Mouse (Mus musculus) gastrocnemius, postnatal 4 days (tissue): ENCODE results near the gene Ttf1. TPM values are rescaled to one million over a fixed set of nuclear protein-coding genes. Genes with fewer than 3 reads are reported as not detected.
"Not testable (repeated sequence)": the region's sequence is repeated elsewhere in the genome, so short reads cannot be mapped to it uniquely, and the experiment has no call there.

ENCODE experiments used
- DNase-seq, 2 experiments: peaks; one replicate each; pipeline ENCODE4 v3.0.0; 2021 to 2022; ENCODE audit warnings: low spot score in 2 of 2, mixed read lengths in 2 of 2
- total RNA-seq, 2 experiments: library from RNA; stranded (reverse); gene quantifications; 2 replicates each; pipeline ENCODE4 v1.2.3; 2021

The Ttf1 gene
- total RNA-seq, 2 experiments from 2014 or later = 7.2 to 8.8 TPM

DNA sequence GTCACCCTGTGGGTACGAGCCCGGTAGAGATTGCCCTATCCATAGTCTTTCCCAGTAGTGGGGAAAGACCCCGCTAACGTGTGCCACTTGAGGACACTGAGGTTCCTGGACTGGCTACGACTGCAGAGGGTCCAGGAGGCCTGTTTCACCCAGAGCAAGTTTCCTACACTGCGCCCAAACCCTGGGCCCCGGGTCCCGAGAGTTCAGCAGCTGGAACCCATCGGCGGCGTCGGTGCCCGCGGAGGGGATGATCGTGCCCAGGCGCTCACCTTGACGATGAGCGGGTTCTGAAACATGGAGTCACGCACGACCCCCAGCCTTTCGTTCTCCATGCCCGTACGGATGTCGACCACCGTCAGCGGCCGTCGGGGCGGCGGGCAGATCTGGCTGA is 5.5 kb upstream of the Ttf1 start:
- no peak for DNase-seq

DNA sequence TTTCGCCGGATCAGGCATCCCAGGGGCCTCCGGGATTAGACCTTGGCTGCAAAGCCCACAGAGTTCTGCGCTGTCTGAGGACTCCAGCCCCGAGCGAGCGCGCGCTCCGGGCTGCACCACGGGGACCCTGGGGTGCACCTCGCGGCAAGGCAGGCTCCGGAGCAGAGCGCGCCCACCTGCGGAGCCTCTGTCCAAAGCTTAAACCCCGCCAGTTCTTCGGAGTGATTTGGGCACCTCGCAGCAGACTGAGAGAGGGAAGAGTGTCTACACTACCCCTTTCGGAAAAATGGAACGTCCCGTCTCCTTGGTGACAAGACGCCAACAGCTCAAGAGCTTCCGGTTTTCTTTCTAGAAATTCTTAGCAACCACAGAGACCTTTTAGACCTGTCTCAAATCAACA is 5.1 kb upstream of the Ttf1 start, which contains the start of gene Cfap77:
Gene Cfap77 (minus strand): TSS at position 76 of the 400 bp plus-strand sequence.
- peak in 1 of 2 experiments; percentile 47 for DNase-seq

DNA sequence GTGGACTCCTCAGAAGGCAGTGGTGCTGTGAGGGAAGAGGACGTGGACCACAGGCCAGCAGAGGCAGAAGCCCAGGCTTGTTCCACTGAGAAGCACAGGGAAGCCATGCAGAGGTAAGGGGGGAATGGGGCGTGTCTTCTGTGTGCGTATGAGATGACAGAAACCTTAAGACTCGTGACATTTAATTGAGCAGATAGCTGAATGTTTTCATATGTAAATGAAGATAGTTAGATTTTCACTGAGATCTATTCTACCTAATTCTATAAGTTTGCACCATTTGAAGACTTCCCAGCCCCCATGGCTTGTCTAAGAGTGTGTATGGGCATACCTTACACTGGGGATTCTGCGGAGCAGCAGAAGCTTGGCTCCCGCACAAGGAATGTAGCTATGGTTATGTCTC is 5.7 kb downstream of the Ttf1 start:
- no peak for DNase-seq

DNA sequence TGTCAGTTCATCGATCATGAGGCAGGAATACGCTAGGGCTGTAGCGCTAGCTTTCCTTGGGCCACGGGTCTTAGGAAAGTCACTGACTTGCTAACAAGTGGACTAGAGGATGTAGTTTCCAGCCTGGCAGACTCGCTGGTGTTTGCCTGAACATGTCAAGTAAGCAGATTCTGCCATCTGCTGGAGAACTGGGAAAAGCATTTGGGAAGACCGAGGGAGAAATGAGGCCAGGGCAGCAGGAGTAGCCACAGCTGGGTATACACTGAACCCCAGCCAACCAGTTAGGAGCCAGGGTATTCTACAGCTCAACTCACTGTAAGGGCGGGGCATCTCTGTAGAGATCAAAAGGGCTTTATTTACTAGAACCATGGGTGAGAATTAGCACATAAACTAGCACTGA is 6.3 kb downstream of the Ttf1 start:
- DNase-seq = no peak

DNA sequence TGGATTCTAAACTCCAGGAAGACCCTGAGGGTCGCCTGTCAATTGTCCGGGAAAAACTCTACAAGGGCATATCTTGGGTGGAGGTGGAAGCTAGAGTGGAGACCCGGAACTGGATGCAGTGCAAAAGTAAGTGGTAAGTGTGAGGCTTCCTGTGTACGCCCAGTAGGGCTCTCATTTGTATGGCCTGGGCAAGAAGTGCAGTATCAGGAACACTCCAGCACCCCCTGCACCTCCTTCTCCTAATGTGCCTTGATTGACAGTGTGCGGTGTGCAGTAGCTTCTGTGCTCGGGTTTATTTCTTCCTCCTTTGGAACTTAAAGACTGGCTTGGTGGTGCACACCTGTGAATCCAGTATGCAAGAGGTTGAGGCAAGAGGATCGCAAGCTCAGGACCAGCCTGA is 14.6 kb downstream of the Ttf1 start:
- DNase-seq = no peak

DNA sequence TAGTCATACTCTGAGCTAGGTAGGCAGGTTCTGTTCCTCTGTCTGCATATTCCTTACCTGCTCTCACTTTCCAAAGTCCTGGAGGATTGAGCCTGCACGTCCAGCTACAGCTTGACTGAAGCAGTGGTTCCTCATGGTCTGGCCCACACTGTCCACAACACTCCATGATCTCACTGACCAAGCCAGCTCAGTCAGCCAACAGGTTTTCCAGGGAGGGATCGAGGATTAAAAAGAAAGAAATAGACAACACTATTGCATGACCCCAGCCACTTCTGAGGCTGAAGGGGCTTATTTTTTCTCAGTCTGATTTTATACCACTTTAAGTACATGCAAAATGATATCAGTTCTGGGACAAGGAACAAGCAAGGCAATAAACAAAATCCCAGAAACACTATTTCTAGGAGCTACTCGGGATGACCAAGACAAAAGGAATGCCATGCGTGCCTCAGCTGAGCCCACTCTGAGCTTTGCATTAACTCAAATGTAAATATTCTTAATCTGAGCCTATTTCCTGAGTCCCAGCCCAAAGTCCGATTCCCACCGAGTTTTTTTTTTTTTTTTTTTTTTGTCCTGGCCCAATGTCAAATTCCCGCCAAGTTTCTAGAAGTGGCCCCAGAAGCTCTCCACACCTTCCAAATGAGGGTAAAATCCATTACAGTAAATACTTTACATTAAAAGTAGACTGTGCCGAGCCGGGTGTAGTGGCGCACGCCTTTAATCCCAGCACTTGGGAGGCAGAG is 15.4 kb downstream of the Ttf1 start:
- DNase-seq = no peak

DNA sequence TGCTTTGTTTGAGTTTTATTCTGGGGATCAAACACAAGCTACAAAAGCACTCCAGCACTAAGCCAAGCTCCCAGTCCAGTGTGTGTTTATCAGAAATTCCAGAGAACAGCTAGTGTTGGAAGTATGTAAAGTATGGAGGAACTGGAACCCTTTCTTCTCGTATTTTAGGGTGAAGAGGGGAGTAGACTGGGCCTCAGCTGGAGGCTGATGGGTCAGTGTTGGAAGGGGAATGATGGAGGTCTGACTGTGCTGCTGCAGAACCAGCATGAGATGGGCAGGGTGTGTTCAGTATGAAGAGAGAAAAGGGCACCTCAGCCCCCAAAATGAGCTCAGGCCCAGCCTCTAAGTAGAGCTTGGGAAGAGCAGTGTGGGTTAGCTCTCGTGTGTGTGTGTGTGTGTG is 16.2 kb downstream of the Ttf1 start:
- no peak for DNase-seq

DNA sequence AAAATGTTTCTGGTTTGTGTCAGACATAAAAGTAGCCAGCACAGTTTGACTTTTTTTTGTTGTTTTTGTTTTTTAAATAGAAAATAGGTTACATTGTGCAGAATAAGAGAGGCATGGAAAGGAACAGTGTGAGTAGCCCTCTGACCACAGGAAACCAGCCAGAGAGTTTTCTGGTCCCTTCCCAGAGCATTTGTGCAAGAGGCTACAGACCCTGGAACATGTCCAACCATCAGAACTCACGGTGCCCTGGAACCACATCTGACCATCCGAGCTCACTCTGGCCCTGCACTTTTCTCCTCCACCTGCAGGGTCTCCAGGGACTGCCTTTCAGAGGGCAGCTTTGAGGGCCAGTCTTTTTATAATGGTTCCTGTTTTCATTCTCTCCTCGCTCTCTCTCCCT is 21.9 kb downstream of the Ttf1 start:
- no peak for DNase-seq

DNA sequence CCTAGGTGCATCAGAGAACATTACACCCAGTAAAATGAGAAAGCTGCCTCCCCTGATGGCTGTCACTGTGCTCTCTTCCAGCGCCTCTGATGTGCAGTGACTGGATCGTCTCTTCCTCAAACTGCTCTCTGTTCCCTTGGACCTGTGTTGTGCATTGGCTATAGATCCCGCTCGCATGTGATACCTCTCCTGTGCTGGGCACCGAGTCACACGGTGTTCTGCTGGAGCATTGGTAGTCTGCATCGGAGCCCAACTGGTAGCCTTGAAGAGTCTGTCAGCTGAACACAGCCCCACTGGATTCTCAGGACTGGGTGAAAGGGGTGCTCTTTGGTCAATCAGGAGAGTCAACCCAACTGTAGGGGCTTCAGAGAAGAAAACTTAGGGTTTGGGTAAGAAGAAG is 26.0 kb downstream of the Ttf1 start:
- DNase-seq = no peak

DNA sequence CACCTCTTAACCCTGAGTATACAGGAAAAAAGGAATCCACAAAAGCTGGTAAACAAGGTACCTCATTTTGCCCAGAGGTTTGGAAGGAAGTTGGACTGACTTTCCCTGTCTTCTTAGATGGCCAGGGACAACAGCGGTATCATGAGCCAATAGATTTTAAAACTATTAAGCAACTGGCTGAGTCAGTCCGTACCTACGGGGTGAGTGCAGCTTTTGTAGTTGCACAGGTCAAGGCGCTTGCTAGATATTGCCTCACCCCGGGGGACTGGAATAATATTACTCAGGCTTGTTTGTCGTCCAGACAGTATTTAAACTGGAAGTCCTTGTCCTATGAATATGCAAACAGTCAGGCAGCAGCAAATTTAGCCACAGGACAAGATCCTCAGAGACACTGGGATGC is 29.2 kb downstream of the Ttf1 start:
- not testable (repeated sequence) for DNase-seq

DNA sequence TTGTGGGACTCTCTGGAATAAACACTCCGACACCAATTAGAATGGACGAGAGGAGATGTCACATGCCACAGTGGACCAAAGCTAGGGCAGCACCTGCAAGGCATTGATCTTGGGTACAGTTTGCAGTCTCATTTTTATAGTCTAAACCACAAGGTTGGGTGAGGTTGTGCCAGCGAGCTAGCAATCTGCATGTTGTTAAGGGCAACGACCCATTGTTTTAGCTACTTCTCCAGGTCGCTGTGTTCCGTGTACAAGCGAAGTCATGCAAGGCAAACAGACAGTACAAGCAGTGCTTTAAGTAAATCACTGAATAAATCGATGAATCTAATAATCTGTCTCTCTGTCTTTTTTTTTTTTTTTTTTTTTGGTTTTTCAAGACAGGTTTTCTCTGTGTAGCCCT is 35.6 kb downstream of the Ttf1 start:
- DNase-seq = no peak

DNA sequence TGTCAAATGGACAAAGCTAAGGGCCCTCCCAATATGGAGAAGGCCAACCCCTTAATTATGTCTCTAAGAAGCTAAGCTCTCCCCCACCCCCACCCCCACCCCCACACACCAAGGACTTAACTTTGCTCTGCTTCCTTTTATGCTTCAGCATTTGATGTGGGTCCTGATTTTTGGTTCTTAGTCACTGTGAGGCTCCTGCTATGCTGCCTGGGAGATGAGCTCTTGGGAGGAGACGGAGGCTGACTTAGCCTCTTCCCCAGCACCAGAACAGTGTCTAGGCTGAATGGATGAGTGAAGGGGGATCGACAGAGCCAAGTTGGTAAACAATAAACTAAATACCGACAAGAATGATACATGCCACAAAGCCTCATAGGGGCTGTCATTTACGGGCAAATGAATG is 36.7 kb downstream of the Ttf1 start:
- no peak for DNase-seq

DNA sequence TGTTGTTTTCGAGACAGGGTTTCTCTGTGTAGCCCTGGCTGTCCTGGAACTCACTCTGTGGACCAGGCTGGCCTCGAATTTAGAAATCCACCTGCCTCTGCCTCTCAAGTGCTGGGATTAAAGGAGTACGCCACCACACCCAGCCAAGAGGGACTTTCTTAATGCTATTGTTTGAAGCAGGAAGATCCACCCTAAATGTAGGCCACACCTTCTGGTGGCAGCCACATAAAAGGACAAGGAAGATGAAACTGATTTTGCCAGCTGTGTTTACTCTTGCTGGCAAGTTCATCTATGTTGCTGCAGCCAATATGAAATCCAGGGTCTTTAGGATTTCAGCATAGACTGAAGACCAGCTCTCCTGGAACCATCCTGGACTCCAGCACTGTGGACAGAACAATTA is 37.4 kb downstream of the Ttf1 start:
- no peak for DNase-seq

DNA sequence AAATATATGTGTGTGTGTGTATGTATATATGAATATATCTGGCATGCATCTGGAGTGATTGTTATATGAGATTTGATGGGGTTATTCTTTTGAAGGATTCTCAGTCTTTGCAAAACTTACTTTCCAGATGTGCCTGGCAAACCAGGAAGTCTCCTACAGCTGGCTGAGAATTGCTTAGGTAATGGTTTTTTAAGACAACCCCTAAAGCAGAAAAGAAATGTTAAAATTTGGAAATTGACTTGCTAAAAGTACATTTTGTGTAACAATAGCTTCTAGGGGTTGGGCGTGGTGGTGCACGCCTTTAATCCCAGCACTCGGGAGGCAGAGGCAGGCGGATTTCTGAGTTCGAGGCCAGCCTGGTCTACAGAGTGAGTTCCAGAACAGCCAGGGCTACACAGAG is 37.9 kb downstream of the Ttf1 start:
- not testable (repeated sequence) for DNase-seq

DNA sequence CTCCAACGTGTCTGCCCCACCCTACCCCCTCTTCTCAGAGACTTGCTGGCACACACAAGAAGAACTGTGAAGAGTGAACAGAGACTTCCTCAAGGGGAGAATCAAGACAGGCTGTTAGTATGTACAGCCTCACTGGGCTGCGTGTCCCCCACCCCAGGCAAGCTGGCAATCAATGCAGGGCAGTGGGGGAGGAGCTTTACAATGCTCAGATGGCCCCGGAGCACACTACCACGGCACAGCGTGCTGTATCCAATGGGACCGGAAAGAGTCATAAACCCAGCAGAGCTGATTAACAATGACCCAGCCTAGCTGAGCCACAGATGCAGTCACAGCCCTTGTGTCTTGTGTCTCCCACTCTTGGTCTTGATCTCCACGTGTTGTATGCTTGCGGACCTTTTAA is 38.7 kb downstream of the Ttf1 start:
- no peak for DNase-seq

DNA sequence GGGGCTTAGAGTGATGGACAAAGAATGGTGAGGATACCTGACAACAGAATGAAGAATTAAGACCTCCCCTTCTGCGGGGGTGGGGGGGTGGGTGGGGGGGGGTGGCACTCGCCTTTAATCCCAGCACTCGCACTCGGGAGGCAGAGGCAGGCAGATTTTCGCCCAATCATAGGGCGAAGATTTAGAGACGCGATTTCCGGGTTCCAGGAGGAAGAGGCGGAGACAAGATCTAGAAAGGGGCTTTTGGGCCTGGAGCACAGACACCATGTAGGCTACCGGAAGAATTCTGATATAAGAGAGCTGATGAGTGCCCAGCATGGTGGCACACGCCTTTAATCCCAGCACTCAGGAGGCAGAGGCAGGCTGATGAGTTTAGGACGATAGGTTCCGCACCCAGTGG is 39.6 kb downstream of the Ttf1 start:
- DNase-seq = no peak

DNA sequence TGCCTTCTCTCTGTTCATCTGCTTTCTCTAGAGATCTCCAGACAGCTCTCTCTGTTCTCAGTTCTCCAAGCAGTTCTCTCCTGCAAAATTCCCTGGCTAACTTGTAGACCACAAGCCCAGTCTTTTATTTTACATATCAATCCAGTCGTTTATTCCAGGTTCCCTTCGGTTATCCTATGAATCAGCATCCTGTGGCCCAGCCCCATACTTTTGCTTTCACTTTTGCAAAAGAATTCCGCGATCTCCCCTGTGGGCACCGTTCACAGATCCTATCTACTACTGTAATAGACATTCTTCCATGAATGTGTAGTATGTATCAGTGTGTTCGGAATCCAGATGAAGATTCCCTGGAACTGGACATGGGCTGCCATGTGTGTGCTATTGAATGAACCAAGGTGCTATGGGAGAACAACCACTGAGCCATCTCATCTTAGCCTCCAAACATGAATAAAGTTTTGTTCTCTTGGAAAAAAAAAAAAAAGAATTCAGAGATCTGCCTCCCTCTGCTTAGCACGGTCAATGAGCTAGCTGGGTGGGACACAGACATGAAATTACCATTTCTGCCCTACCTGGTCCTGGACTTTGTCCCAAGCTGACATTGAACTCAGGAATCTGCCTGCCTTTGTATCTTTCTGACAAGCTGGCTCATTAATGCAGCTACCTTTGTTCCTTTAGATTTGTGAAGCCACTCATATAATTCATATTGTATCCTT is 40.9 kb downstream of the Ttf1 start:
- no peak for DNase-seq

DNA sequence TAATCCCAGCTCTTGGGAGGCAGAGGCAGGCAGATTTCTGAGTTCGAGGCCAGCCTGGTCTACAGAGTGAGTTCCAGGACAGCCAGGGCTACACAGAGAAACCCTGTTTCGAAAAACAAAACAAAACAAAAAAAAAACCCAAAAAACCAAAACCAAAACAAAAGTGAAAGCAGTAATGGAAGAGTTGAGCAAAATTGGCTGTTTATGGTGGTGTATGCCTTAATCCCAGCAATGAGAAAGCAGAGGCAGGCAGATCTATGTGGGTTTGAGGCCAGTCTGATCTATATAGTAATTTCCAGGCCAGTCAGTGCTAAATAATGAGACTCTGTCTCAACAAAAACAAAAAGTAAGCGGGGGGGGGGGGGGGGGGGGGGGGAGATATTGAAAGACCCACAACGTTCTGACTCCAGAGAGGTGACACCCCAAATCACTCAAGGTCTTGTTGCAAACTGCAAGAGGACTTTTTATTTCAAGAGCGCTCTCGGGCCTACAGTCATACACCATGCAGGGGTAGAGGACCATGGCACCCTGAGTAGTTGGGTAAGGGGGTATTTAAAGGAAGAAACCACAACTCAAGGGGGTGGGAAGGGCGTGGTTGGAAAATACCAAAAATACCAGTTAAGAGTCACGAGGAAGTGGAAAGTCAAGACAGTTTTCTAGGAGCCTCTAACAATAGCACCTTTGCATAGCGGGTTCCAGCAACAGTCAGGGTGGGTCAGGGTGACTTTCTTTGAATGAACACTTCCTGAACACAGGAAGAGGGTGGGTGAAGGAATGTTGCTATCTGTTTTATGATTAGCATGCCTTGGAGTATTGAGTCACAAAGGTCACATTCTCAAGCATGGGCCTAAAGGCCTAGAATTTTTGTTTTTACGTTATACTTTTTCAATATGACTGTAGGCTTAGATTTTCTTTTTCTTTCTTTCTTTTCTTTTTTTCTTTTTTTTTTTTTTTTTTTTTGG is 42.6 kb downstream of the Ttf1 start:
- not testable (repeated sequence) for DNase-seq

DNA sequence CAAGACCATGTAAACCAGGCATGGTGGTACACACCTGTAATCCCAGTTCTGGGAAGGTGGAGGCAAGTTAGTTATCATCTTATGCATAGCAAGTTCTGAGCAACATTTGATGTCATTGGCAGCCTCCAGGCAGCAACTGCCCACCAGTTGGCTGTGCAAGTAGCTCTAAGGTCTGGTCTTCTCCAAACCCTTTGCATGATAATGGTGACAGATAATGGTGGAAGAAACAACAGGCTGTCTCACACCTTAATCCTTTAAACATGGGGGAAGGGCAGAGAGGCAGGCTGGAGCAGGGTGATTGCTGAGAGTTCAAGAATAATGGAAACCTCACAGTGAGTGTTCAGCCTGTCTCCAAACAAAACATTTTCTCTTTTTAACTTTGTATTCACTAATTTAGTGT is 60.9 kb downstream of the Ttf1 start:
- no peak for DNase-seq

DNA sequence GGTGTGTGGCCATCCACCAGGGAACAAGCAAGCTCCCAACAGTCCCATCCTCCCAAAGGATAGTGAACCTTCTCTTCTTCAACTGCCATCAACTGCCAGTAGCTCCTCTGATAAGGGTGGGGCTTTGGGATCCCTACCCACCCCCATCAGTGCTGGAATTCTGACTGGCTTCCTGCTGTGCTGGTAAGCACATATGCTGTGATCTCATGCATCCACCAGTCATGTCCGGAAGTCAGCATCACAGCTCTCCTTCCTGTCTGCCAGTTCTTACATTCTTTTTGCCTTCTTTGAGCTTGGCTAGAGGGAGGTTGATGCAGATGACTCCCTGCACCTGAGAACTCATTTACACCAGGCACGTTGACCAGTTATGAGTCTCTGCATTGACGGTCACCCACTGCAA is 62.4 kb downstream of the Ttf1 start:
- DNase-seq = no peak

DNA sequence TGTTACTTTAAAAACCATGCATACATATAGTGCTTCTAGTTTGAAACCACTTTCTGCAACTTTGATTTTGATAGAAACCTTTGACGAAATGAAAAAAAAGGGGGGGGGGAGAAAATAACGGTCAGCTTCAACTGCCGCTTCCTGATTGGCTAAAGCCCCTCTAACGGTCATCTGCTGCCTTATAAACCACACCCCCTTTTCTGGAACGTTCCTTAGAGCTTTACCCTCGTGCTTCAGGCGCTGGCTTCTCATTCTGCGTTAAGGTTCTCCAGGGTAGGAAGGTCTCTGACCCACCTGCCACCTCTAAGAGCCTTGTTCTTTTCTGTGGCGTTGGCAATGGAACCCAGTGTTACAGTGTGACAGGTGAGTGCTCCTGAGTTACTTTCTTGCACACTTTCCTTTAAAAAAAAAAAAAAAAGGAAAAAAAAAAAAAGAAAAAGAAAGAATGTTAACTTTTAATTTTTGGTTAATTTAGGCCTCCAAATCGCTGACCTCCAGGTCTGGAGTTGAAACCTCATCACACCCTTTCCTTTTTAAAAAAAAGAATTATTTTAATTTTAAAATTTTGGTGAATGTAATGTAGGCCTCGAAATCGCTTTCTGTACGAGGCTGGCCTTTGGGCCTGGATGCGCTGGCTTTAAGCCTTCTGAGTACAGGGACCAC is 64.0 kb downstream of the Ttf1 start, which contains the start of gene Setx:
Gene Setx (plus strand): TSS at position 275 of the 663 bp plus-strand sequence.
- no peak for DNase-seq
